Mouse (Mus musculus) forebrain, embryonic 10.5 days (tissue): ENCODE measurements at regions not wholly inside any gene's neighbourhood (a gene's known extent, or its start where the extent isn't known, plus 50 kb on each side); places are given as distances from the start of the nearest gene placed in this dataset. TPM values are rescaled to one million over a fixed set of nuclear protein-coding genes. Genes with fewer than 3 reads are reported as not detected.

ENCODE experiments used
- DNase-seq: peaks from one replicate; pipeline ENCODE4 v3.0.0-alpha.2; 2017; ENCODE audit warnings: low spot score; ENCODE audit errors: extremely low spot score
- H3K27ac ChIP-seq: fragments of 300-500 bp; sonication (generic); 2 replicates; pipeline ENCODE4 v1.5.1; 2016; ENCODE audit warnings: mild to moderate bottlenecking
- H3K27me3 ChIP-seq: fragments of 300-500 bp; sonication (generic); 2 replicates; pipeline ENCODE4 v1.6.1; 2016; ENCODE audit warnings: mild to moderate bottlenecking; ENCODE audit not compliant: poor library complexity, severe bottlenecking
- H3K36me3 ChIP-seq: fragments of 300-500 bp; sonication (generic); replicated peaks from 2 replicates; pipeline ENCODE4 v1.6.1; 2016; ENCODE audit warnings: mild to moderate bottlenecking, moderate library complexity
- H3K4me1 ChIP-seq: fragments of 300-500 bp; sonication (generic); 2 replicates; pipeline ENCODE4 v1.6.1; 2016
- H3K4me3 ChIP-seq: fragments of 300-500 bp; sonication (generic); 2 replicates; pipeline ENCODE4 v1.5.1; 2016; ENCODE audit warnings: mild to moderate bottlenecking, moderate library complexity
- H3K9me3 ChIP-seq: fragments of 300-500 bp; sonication (generic); 2 replicates; pipeline ENCODE4 v1.6.1; 2016; ENCODE audit warnings: mild to moderate bottlenecking, moderate library complexity
- WGBS: fragments of 180-500 bp; shearing (Covaris S2); methylation state at CpG from one replicate; pipeline ENCODE4 v1.1.7; 2016; 5-methylcytosine and 5-hydroxymethylcytosine counted together
- microRNA-seq: library from miRNA; unstranded; fragments of <30 nt; microRNA quantifications from one replicate; pipeline ENCODE4, GENCODE M21; 2017

- Histone ChIP-seq H3K4me3 (no peak overlapping the region), H3K27me3 (no peaks in the 10 kb centered on the region), H3K4me1 (no peaks in the 10 kb centered on the region), H3K36me3 (no peaks in the 10 kb centered on the region), H3K27ac (no peak overlapping the region), H3K9me3 (no peaks in the 10 kb centered on the region)
- DNase-seq, result no peak
- 79% methylated on average over 10 of the region's 10 CpGs for whole genome bisulfite sequencing
Observed at GRCm38 (mm10) chr1:12615733-12616481, 1202.0 kb downstream of the A830018L16Rik start.

- DNase-seq, result no peak
- H3K36me3 ChIP-seq, result no peaks in the 10 kb centered on the region
- WGBS, result 85% methylated on average over 2 of the region's 2 CpGs
Observed at GRCm38 (mm10) chr1:12619981-12620380, 1206.1 kb downstream of the A830018L16Rik start.

GRCm38 (mm10) chr1:12620825-12621224 is 1206.9 kb downstream of the A830018L16Rik start:
- DNase-seq, result no peak
- WGBS, result 89% methylated on average over 6 of the region's 6 CpGs
- H3K27me3 ChIP-seq, result no peaks in the 10 kb centered on the region
- H3K27ac ChIP-seq, result no peak overlapping the region
- no peak overlapping the region for H3K4me3 ChIP-seq
- H3K9me3 ChIP-seq, result no peaks in the 10 kb centered on the region
- no peaks in the 10 kb centered on the region for H3K36me3 ChIP-seq
- H3K4me1 ChIP-seq, result no peaks in the 10 kb centered on the region

More at GRCm38 (mm10) chr1:12619981-12620380, 1206.1 kb downstream of the A830018L16Rik start:
- no peaks in the 10 kb centered on the region for H3K9me3 ChIP-seq
- H3K4me3 ChIP-seq, result no peak overlapping the region
- H3K27ac ChIP-seq, result no peak overlapping the region
- no peaks in the 10 kb centered on the region for H3K27me3 ChIP-seq
- no peaks in the 10 kb centered on the region for H3K4me1 ChIP-seq

- H3K27me3 ChIP-seq, result no peaks in the 10 kb centered on the region
- H3K36me3 ChIP-seq, result no peaks in the 10 kb centered on the region
- 92% methylated on average over 4 of the region's 4 CpGs for WGBS
- no peak overlapping the region for H3K4me3 ChIP-seq
- DNase-seq, result no peak
- no peak overlapping the region for H3K27ac ChIP-seq
- no peaks in the 10 kb centered on the region for H3K9me3 ChIP-seq
- no peaks in the 10 kb centered on the region for H3K4me1 ChIP-seq
Observed at GRCm38 (mm10) chr1:12623158-12623557, 1209.3 kb downstream of the A830018L16Rik start.

GRCm38 (mm10) chr1:12633049-12633448 is 1219.1 kb downstream of the A830018L16Rik start:
- no peak overlapping the region for H3K4me3 ChIP-seq
- H3K27ac ChIP-seq, result no peak overlapping the region
- DNase-seq, result no peak
- H3K9me3 ChIP-seq, result no peaks in the 10 kb centered on the region
- H3K36me3 ChIP-seq, result no peaks in the 10 kb centered on the region
- peaks cover 12% of the 10 kb centered on the region for H3K4me1 ChIP-seq
- WGBS, result 96% methylated on average over 3 of the region's 3 CpGs
- H3K27me3 ChIP-seq, result no peaks in the 10 kb centered on the region; the same call in 1 of the 2 replicates

- DNase-seq, result no peak
- Histone ChIP-seq H3K27ac (no peak overlapping the region), H3K36me3 (no peaks in the 10 kb centered on the region), H3K27me3 (peaks cover 11% of the 10 kb centered on the region), H3K9me3 (no peaks in the 10 kb centered on the region), H3K4me1 (peaks cover 12% of the 10 kb centered on the region), H3K4me3 (no peak overlapping the region)
- WGBS, result 25% methylated on average over 9 of the region's 9 CpGs
Observed at GRCm38 (mm10) chr1:12636326-12637147, 1222.6 kb downstream of the A830018L16Rik start.

- Histone ChIP-seq H3K36me3 (no peaks in the 10 kb centered on the region), H3K4me3 (no peak overlapping the region), H3K4me1 (peaks cover 12% of the 10 kb centered on the region), H3K27ac (no peak overlapping the region), H3K27me3 (peaks cover 11% of the 10 kb centered on the region; the same call in 1 of the 2 replicates), H3K9me3 (no peaks in the 10 kb centered on the region)
- no peak for DNase-seq
- WGBS, result 75% methylated on average over 4 of the region's 4 CpGs
Observed at GRCm38 (mm10) chr1:12640983-12641382, 1227.1 kb downstream of the A830018L16Rik start.

Small RNA genes lying in the stretch of these regions (microRNA-seq; reads per million reads assigned to microRNA genes)
- not detected for gene Mir6341
